Comparison of ENCODE assay signal across 12 mouse cellular contexts in the genomic region with DNA sequence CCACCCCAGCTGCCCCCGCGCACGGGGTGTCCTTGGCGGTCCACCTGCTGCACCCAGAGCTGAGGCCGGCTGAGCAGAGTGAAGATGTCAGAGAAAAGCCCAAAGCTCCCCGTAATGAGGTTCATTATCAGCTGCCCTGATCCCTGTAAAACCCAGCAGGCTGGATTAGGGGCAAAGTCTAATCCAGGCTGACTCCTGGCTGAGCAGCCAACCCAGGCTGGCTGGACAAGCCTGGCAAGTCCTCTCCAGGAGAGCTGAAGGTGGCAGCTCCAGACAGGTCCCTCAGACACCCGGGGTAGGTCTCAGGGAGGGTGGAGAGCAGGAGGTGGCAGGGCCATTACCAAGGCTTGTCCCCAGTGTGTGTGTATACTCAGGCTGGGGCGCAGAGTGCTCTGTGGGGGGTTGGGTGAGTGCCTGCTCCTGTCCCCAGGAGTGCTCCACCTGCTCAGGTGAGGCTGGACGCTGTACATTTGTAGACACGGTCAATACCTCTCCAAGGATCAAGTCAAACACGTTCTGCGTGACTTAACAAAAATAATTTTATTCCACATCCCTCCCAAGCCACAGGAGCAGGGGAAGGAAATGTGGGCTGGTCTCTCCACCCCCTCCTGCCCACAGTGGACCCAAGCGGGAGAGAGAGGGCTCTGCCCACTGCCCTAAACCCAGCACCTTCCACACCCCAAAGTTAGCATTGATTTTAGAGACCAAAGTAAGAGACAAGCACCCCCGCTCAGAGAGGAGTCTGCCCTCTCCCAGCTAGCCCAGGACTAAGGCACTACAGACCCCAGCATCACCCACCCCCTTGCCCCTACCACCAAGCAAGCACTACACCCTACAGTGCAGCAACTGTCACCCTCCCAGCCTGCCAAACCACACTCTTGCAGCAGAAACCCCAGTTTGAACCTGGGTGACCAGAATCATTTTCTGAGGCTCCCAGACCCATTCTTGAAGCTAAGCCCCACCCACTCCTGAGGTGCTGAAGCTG. TPM values are rescaled to one million over a fixed set of nuclear protein-coding genes. Genes with fewer than 3 reads are reported as not detected.
DNase-seq lines count a peak whose midpoint lies in the region; ATAC-seq and TF ChIP-seq lines count a peak whose summit lies in the region.
"Had no signal": no experiment of that assay in that cellular context is flagged by ENCODE, and none has a peak within 500 bp of the region (broad histone marks: within the 10 kb centered on the region; RNA-seq: fewer than 3 reads in every experiment).

No protein-coding gene starts in this region.

- H3K4me2 ChIP-seq in forebrain, embryonic 11.5 days (ENCODE audit: low read depth, low read length, severe bottlenecking), result no peak overlapping the region
- no peak overlapping the region for H3K4me2 ChIP-seq in forebrain, postnatal 0 days (ENCODE audit: low read depth)
- H3K4me2 ChIP-seq in embryonic facial prominence, embryonic 14.5 days (ENCODE audit: low read depth, low read length), result no peak overlapping the region
- H3K4me2 ChIP-seq: limb, embryonic 13.5 days had no signal

- H3K27me3 ChIP-seq in forebrain, embryonic 11.5 days (ENCODE audit: control insufficient read depth, insufficient read depth, low read length), result no peaks in the 10 kb centered on the region
- H3K27me3 ChIP-seq in forebrain, postnatal 0 days (ENCODE audit: insufficient read depth, low read length), result no peaks in the 10 kb centered on the region
- no peaks in the 10 kb centered on the region for H3K27me3 ChIP-seq in embryonic facial prominence, embryonic 14.5 days (replicated peaks; ENCODE audit: control insufficient read depth, insufficient read depth, low read length)
- H3K27me3 ChIP-seq: limb, embryonic 13.5 days had no signal

- H3K9me3 ChIP-seq in forebrain, embryonic 11.5 days (ENCODE audit: control insufficient read depth, low read length), result no peaks in the 10 kb centered on the region
- peaks cover 7% of the 10 kb centered on the region; the same call in 1 of the 2 replicates for H3K9me3 ChIP-seq in forebrain, postnatal 0 days (ENCODE audit: low read length)
- peaks cover 5% of the 10 kb centered on the region; the same call in 1 of the 2 replicates for H3K9me3 ChIP-seq in embryonic facial prominence, embryonic 14.5 days (ENCODE audit: control insufficient read depth, low read length)

- no peak overlapping the region for H3K27ac ChIP-seq in forebrain, embryonic 11.5 days (ENCODE audit: low read depth, low read length)
- H3K27ac ChIP-seq in forebrain, postnatal 0 days (ENCODE audit: low read depth, low read length), result no peak overlapping the region
- H3K27ac ChIP-seq in embryonic facial prominence, embryonic 14.5 days (replicated peaks; ENCODE audit: low read depth, low read length), result no peak overlapping the region
- H3K27ac ChIP-seq: limb, embryonic 13.5 days had no signal

- no peak overlapping the region for H3K4me3 ChIP-seq in forebrain, embryonic 11.5 days (ENCODE audit: low read depth, low read length)
- no peak overlapping the region for H3K4me3 ChIP-seq in forebrain, postnatal 0 days (ENCODE audit: low read depth, low read length)
- H3K4me3 ChIP-seq in embryonic facial prominence, embryonic 14.5 days (ENCODE audit: low read depth, low read length), result no peak overlapping the region
- H3K4me3 ChIP-seq: limb, embryonic 13.5 days had no signal

- no peak for TF ChIP-seq CTCF in forebrain, postnatal 0 days (IDR thresholded peaks at IDR 0.05; ENCODE audit: low read depth)

- no peaks in the 10 kb centered on the region for H3K36me3 ChIP-seq in forebrain, embryonic 11.5 days (ENCODE audit: control insufficient read depth, insufficient read depth, low read length)
- H3K36me3 ChIP-seq in forebrain, postnatal 0 days (ENCODE audit: insufficient read depth), result peaks cover 25% of the 10 kb centered on the region
- H3K36me3 ChIP-seq in embryonic facial prominence, embryonic 14.5 days (ENCODE audit: control insufficient read depth, insufficient read depth, low read length), result peaks cover 30% of the 10 kb centered on the region; the same call in 1 of the 2 replicates

- peak; percentile 37 for DNase-seq in forebrain, embryonic 11.5 days (ENCODE audit: low spot score)
- no peak for DNase-seq in forebrain, postnatal 0 days
- DNase-seq in embryonic facial prominence, embryonic 14.5 days (ENCODE audit: low spot score), result no peak
- peak; percentile 54 for DNase-seq in kidney, postnatal 10 days
- DNase-seq in thymus, postnatal 0 days (ENCODE audit: low spot score), result no peak
- DNase-seq in cerebellum, adult 11-12 months, result no peak

- no peaks in the 10 kb centered on the region for H3K4me1 ChIP-seq in forebrain, embryonic 11.5 days (replicated peaks; ENCODE audit: control insufficient read depth, insufficient read depth, low read length)
- H3K4me1 ChIP-seq in forebrain, postnatal 0 days (ENCODE audit: insufficient read depth), result no peaks in the 10 kb centered on the region
- no peaks in the 10 kb centered on the region for H3K4me1 ChIP-seq in embryonic facial prominence, embryonic 14.5 days (ENCODE audit: control insufficient read depth, insufficient read depth, low read length)
- H3K4me1 ChIP-seq: limb, embryonic 13.5 days had no signal

- 50% methylated on average over 14 of the region's 14 CpGs for WGBS in forebrain, embryonic 11.5 days
- WGBS in forebrain, postnatal 0 days, result 59% methylated on average over 14 of the region's 14 CpGs
- 65% methylated on average over 13 of the region's 14 CpGs for WGBS in embryonic facial prominence, embryonic 14.5 days

- no peak overlapping the region for H3K9ac ChIP-seq in forebrain, embryonic 11.5 days (ENCODE audit: low read length)
- no peak overlapping the region for H3K9ac ChIP-seq in forebrain, postnatal 0 days
- no peak overlapping the region for H3K9ac ChIP-seq in embryonic facial prominence, embryonic 14.5 days (ENCODE audit: low read depth, low read length)
- H3K9ac ChIP-seq: limb, embryonic 13.5 days had no signal

- ATAC-seq in forebrain, embryonic 11.5 days (replicated peaks; ENCODE audit: low FRiP score), result no peak
- ATAC-seq in forebrain, postnatal 0 days, result no peak
- ATAC-seq in embryonic facial prominence, embryonic 14.5 days (ENCODE audit: low read depth), result 0 out of 2 replicates have a peak, but pooled peaks have one; percentile 41
- peak; percentile 51; the same call in 1 of the 2 replicates for ATAC-seq in megakaryocyte progenitor cell, adult 5-6 weeks (replicated peaks; ENCODE audit: poor library complexity)
- ATAC-seq in cerebellum, adult (ENCODE audit: insufficient number of reproducible peaks, low FRiP score, low TSS enrichment), result no peak

RNA-seq across cellular contexts. Expression of a gene that starts 26.4 kb away (rescaled TPM):
- 0.07 and 0.08 TPM in 2 replicates for polyA plus RNA-seq in forebrain, embryonic 11.5 days (2014; fragmentation: Nextera tagmentation; extraction: Ambion mirVana)
- total RNA-seq in forebrain, postnatal 0 days (2014; rRNA removed), result 0.15 TPM in 1 of 2 replicates, not detected in the other
- 0.10 and 0.11 TPM in 2 replicates for polyA plus RNA-seq in forebrain, postnatal 0 days (2015; fragmentation: Nextera tagmentation; extraction: Ambion mirVana)
- polyA plus RNA-seq in embryonic facial prominence, embryonic 14.5 days (2014; fragmentation: Nextera tagmentation; extraction: Ambion mirVana), result 0.07 TPM in 1 of 2 replicates, not detected in the other
- total RNA-seq in megakaryocyte progenitor cell, adult 5-6 weeks (2015), result not detected in 2 replicates
- total RNA-seq in megakaryocyte progenitor cell, adult 5-6 weeks (2017), result not detected in 2 replicates
- 0.05 TPM in 1 of 2 replicates, not detected in the other for polyA plus RNA-seq in thymus, postnatal 0 days (2015; fragmentation: Nextera tagmentation; extraction: Ambion mirVana)
- total RNA-seq: gastrocnemius, adult 18-20 months had no signal
- polyA plus RNA-seq: cortical plate, adult 2 months; small intestine, adult 2 months had no signal

RNA-seq across cellular contexts. Expression of a gene that starts 34.8 kb away (rescaled TPM):
- polyA plus RNA-seq in forebrain, embryonic 11.5 days (2014; fragmentation: Nextera tagmentation; extraction: Ambion mirVana), result 8.4 and 8.8 TPM in 2 replicates
- 26.4 and 35.7 TPM in 2 replicates for total RNA-seq in forebrain, postnatal 0 days (2014; rRNA removed)
- 18.5 and 22.4 TPM in 2 replicates for polyA plus RNA-seq in forebrain, postnatal 0 days (2015; fragmentation: Nextera tagmentation; extraction: Ambion mirVana)
- polyA plus RNA-seq in embryonic facial prominence, embryonic 14.5 days (2014; fragmentation: Nextera tagmentation; extraction: Ambion mirVana), result 13.1 and 15.6 TPM in 2 replicates
- total RNA-seq in megakaryocyte progenitor cell, adult 5-6 weeks (2015), result 13.5 and 14.7 TPM in 2 replicates
- 15.0 and 24.2 TPM in 2 replicates for total RNA-seq in megakaryocyte progenitor cell, adult 5-6 weeks (2017)
- polyA plus RNA-seq in thymus, postnatal 0 days (2015; fragmentation: Nextera tagmentation; extraction: Ambion mirVana), result 18.9 and 22.1 TPM in 2 replicates

Comparison
In these comparisons a context has a peak if more than half of its experiments do, and no peak if none do; other contexts are left out.
1. DNase-seq: peak in forebrain, embryonic 11.5 days (single experiment) and kidney, postnatal 10 days (single experiment); none in forebrain, postnatal 0 days (single experiment), embryonic facial prominence, embryonic 14.5 days (single experiment), thymus, postnatal 0 days (single experiment) and cerebellum, adult 11-12 months (single experiment).
2. ATAC-seq: peak in embryonic facial prominence, embryonic 14.5 days (single experiment) and megakaryocyte progenitor cell, adult 5-6 weeks (single experiment); none in forebrain, embryonic 11.5 days (single experiment), forebrain, postnatal 0 days (single experiment) and cerebellum, adult (single experiment).